Mouse (Mus musculus): ENCODE measurements around the gene A530064D06Rik. TPM values are rescaled to one million over a fixed set of nuclear protein-coding genes. Genes with fewer than 3 reads are reported as not detected.
"Not testable (repeated sequence)": the region's sequence is repeated elsewhere in the genome, so short reads cannot be mapped to it uniquely, and the experiment has no call there.

Gene A530064D06Rik
- 0.15 TPM in 1 of 2 replicates, not detected in the other for polyA plus RNA-seq (2011; ENCODE audit: insufficient read depth, insufficient read length, low read depth, missing spikeins)

GRCm38 (mm10) chr17:48167103-48167502, at the start of gene A530064D06Rik:
Gene A530064D06Rik, minus strand, starts transcription at chr17:48167275.
- H3K4me1 ChIP-seq (ENCODE audit: control insufficient read depth, insufficient read depth, low read length); H3K36me3 ChIP-seq (ENCODE audit: control insufficient read depth, insufficient read depth, low read length, poor library complexity, severe bottlenecking); H3K9me3 ChIP-seq (replicated peaks; ENCODE audit: control insufficient read depth, insufficient read depth, low read length, poor library complexity, severe bottlenecking); H3K4me3 ChIP-seq (ENCODE audit: low read depth, low read length); H3K27me3 ChIP-seq (ENCODE audit: control insufficient read depth, insufficient read depth, low read length, poor library complexity, severe bottlenecking); H3K27ac ChIP-seq (ENCODE audit: insufficient read depth, low read length); H3K9ac ChIP-seq (ENCODE audit: low read depth, poor library complexity, severe bottlenecking): not testable (repeated sequence)

- H3K9me3 ChIP-seq (replicated peaks; ENCODE audit: control insufficient read depth, insufficient read depth, low read length, poor library complexity, severe bottlenecking), result no peaks in the 10 kb centered on the region
- no peak for TF ChIP-seq POLR2A (IDR thresholded peaks at IDR 0.05; ENCODE audit: insufficient read depth, low read length)
- no peak for TF ChIP-seq EP300 (IDR thresholded peaks at IDR 0.05; ENCODE audit: insufficient read depth, low read depth, low read length)
- no peak for TF ChIP-seq CTCF (IDR thresholded peaks at IDR 0.05; ENCODE audit: low read depth, low read length)
- H3K9ac ChIP-seq (ENCODE audit: low read depth, poor library complexity, severe bottlenecking), result no peak overlapping the region
- H3K27ac ChIP-seq (ENCODE audit: insufficient read depth, low read length), result no peak overlapping the region
- H3K4me3 ChIP-seq (ENCODE audit: low read depth, low read length), result no peak overlapping the region
- no peaks in the 10 kb centered on the region for H3K27me3 ChIP-seq (ENCODE audit: control insufficient read depth, insufficient read depth, low read length, poor library complexity, severe bottlenecking)
- no peaks in the 10 kb centered on the region for H3K36me3 ChIP-seq (ENCODE audit: control insufficient read depth, insufficient read depth, low read length, poor library complexity, severe bottlenecking)
- no peaks in the 10 kb centered on the region for H3K4me1 ChIP-seq (ENCODE audit: control insufficient read depth, insufficient read depth, low read length)
These were observed 48.4 kb upstream of the A530064D06Rik start for GRCm38 (mm10) chr17:48215429-48215828.

GRCm38 (mm10) chr17:48213511-48213910, 46.4 kb upstream of the A530064D06Rik start:
- Histone ChIP-seq H3K36me3 (ENCODE audit: control insufficient read depth, insufficient read depth, low read length, poor library complexity, severe bottlenecking) (no peaks in the 10 kb centered on the region), H3K4me1 (ENCODE audit: control insufficient read depth, insufficient read depth, low read length) (no peaks in the 10 kb centered on the region), H3K9ac (ENCODE audit: low read depth, poor library complexity, severe bottlenecking) (no peak overlapping the region), H3K27ac (ENCODE audit: insufficient read depth, low read length) (no peak overlapping the region), H3K4me3 (ENCODE audit: low read depth, low read length) (no peak overlapping the region), H3K27me3 (ENCODE audit: control insufficient read depth, insufficient read depth, low read length, poor library complexity, severe bottlenecking) (no peaks in the 10 kb centered on the region), H3K9me3 (replicated peaks; ENCODE audit: control insufficient read depth, insufficient read depth, low read length, poor library complexity, severe bottlenecking) (no peaks in the 10 kb centered on the region)
- TF ChIP-seq POLR2A (IDR thresholded peaks at IDR 0.05; ENCODE audit: insufficient read depth, low read length), result no peak
- no peak for TF ChIP-seq EP300 (IDR thresholded peaks at IDR 0.05; ENCODE audit: insufficient read depth, low read depth, low read length)
- no peak for TF ChIP-seq CTCF (IDR thresholded peaks at IDR 0.05; ENCODE audit: low read depth, low read length)

- TF ChIP-seq POLR2A (IDR thresholded peaks at IDR 0.05; ENCODE audit: insufficient read depth, low read length) (no peak), EP300 (IDR thresholded peaks at IDR 0.05; ENCODE audit: insufficient read depth, low read depth, low read length) (no peak), CTCF (IDR thresholded peaks at IDR 0.05; ENCODE audit: low read depth, low read length) (no peak)
- Histone ChIP-seq H3K9ac (ENCODE audit: low read depth, poor library complexity, severe bottlenecking) (no peak overlapping the region), H3K4me1 (ENCODE audit: control insufficient read depth, insufficient read depth, low read length) (no peaks in the 10 kb centered on the region), H3K36me3 (ENCODE audit: control insufficient read depth, insufficient read depth, low read length, poor library complexity, severe bottlenecking) (no peaks in the 10 kb centered on the region), H3K27me3 (ENCODE audit: control insufficient read depth, insufficient read depth, low read length, poor library complexity, severe bottlenecking) (no peaks in the 10 kb centered on the region), H3K9me3 (replicated peaks; ENCODE audit: control insufficient read depth, insufficient read depth, low read length, poor library complexity, severe bottlenecking) (no peaks in the 10 kb centered on the region), H3K4me3 (ENCODE audit: low read depth, low read length) (no peak overlapping the region), H3K27ac (ENCODE audit: insufficient read depth, low read length) (no peak overlapping the region)
These were observed 45.5 kb upstream of the A530064D06Rik start for GRCm38 (mm10) chr17:48212596-48212995.

GRCm38 (mm10) chr17:48203086-48203485, 36.0 kb upstream of the A530064D06Rik start:
- Histone ChIP-seq H3K4me1 (ENCODE audit: control insufficient read depth, insufficient read depth, low read length) (no peaks in the 10 kb centered on the region), H3K27ac (ENCODE audit: insufficient read depth, low read length) (no peak overlapping the region), H3K4me3 (ENCODE audit: low read depth, low read length) (no peak overlapping the region), H3K36me3 (ENCODE audit: control insufficient read depth, insufficient read depth, low read length, poor library complexity, severe bottlenecking) (no peaks in the 10 kb centered on the region), H3K9ac (ENCODE audit: low read depth, poor library complexity, severe bottlenecking) (no peak overlapping the region), H3K9me3 (replicated peaks; ENCODE audit: control insufficient read depth, insufficient read depth, low read length, poor library complexity, severe bottlenecking) (peaks cover 11% of the 10 kb centered on the region), H3K27me3 (ENCODE audit: control insufficient read depth, insufficient read depth, low read length, poor library complexity, severe bottlenecking) (no peaks in the 10 kb centered on the region)
- TF ChIP-seq EP300 (IDR thresholded peaks at IDR 0.05; ENCODE audit: insufficient read depth, low read depth, low read length) (no peak), POLR2A (IDR thresholded peaks at IDR 0.05; ENCODE audit: insufficient read depth, low read length) (no peak), CTCF (IDR thresholded peaks at IDR 0.05; ENCODE audit: low read depth, low read length) (no peak)

GRCm38 (mm10) chr17:48192366-48192765, 25.3 kb upstream of the A530064D06Rik start:
- Histone ChIP-seq H3K27me3 (ENCODE audit: control insufficient read depth, insufficient read depth, low read length, poor library complexity, severe bottlenecking) (no peaks in the 10 kb centered on the region), H3K9ac (ENCODE audit: low read depth, poor library complexity, severe bottlenecking) (no peak overlapping the region), H3K36me3 (ENCODE audit: control insufficient read depth, insufficient read depth, low read length, poor library complexity, severe bottlenecking) (no peaks in the 10 kb centered on the region), H3K9me3 (replicated peaks; ENCODE audit: control insufficient read depth, insufficient read depth, low read length, poor library complexity, severe bottlenecking) (no peaks in the 10 kb centered on the region), H3K4me1 (ENCODE audit: control insufficient read depth, insufficient read depth, low read length) (no peaks in the 10 kb centered on the region), H3K27ac (ENCODE audit: insufficient read depth, low read length) (no peak overlapping the region), H3K4me3 (ENCODE audit: low read depth, low read length) (no peak overlapping the region)
- TF ChIP-seq EP300 (IDR thresholded peaks at IDR 0.05; ENCODE audit: insufficient read depth, low read depth, low read length) (no peak), CTCF (IDR thresholded peaks at IDR 0.05; ENCODE audit: low read depth, low read length) (no peak), POLR2A (IDR thresholded peaks at IDR 0.05; ENCODE audit: insufficient read depth, low read length) (no peak)
